Mouse (Mus musculus) mammary gland, adult 2 months (tissue): Measurements from ENCODE around the gene AU021092. TPM values are rescaled to one million over a fixed set of nuclear protein-coding genes. Genes with fewer than 3 reads are reported as not detected.

ENCODE experiments used
- polyA plus RNA-seq: library from polyadenylated mRNA; depleted of rRNA; stranded (reverse); fragments of >200 nt; gene quantifications from 2 replicates; pipeline ENCODE4 v1.2.3, GENCODE M21; 2012; ENCODE audit warnings: low replicate concordance; rRNA removed

The AU021092 gene
- 3.4 and 3.8 TPM in 2 replicates for polyA plus RNA-seq

GRCm38 (mm10) chr16:5222140-5222539 lies at the start of gene AU021092:
TSS of gene AU021092 (minus strand) at chr16:5222299.

DNA sequence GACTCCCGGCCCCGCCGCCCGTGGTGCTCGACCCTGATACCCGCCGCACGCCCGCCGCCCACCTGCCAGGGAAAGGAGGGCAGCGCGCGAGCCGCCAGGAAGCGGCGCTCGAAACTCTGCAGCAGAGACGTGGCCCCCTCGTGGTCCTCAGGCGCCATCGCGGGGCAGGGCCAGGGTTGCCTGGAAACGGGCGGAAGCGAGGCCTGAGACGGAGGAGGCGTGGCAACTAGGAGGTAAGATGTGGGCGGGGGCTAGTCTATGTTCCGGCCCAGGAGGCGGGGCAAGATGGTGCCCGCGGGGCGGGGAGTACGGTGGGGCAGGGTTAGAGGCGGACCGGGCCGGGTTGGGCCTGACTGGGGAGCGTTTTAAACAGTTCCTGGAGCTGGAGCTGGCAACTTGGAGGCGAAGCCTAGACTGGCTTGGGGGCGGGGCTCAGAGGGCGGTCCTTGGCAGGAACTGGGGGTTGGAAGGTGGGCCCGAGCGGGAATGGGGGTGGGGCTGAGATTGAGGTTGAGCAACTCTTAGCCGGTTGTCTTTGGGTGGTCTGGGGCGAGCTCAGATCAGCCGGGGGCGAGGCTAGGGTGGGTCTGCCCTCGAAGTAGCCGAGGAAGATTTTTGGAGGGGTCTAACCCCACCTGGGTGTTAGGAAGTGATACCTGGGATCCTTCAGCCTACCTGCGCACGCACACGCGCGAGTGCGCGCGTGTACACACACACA lies 33.8 kb upstream of the AU021092 start, which contains the start of gene Eef2kmt:
Gene Eef2kmt (minus strand): TSS at position 205 of the 718 bp plus-strand sequence.

GRCm38 (mm10) chr16:5233418-5234313 lies 11.6 kb upstream of the AU021092 start, which contains the start of gene Alg1:
TSS of gene Alg1 (plus strand) at chr16:5233621.

DNA sequence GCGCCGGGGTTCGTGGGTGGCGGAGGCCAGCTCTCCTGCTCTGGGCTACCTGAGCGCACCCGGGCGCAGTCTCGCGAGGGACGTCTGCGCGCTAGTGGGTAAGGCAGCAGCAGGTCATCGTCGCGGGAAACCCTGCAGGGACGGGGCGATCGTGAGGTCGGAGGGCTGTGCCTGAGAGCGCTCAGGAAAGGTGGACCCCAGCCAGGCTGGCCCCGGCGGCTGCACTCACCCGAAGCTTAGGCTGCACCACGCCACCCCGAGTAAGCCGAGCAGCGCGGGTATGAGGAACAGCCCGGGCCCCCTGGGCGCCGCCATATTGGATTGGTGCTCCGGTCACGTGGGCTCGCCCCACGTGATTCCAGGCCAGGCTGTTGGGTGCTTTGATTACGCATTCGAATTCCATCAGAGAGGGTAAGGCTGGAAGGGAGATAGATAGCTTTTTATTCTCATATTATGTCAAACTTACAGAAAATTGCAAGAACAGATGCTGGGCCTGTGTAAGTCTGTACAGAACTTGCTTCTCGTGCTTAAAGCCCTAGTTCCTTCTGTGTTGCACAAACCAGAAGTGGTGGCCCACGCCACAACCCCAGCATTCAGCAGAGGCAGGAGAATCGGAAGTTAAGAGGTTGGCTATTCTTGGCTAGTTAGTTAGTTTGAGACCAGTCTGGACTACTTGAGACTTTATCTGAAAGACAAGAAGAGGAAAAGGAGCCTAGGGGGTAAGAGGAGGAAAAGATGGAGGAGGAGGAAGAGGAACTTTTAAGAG lies 18.2 kb downstream of the AU021092 start, which contains the start of gene Nagpa:
Gene Nagpa (minus strand): TSS at position 345 of the 766 bp plus-strand sequence.

Other genes starting within 250 kb of the AU021092 start
- not detected in 2 replicates for gene Sept12, start 224.4 kb downstream of the AU021092 start, polyA plus RNA-seq
- 19.8 and 26.5 TPM in 2 replicates for gene Smim22, start 215.0 kb downstream of the AU021092 start, polyA plus RNA-seq
- gene Rogdi, start 208.7 kb downstream of the AU021092 start, polyA plus RNA-seq: 134 and 212 TPM in 2 replicates
- gene Glyr1, start 172.4 kb downstream of the AU021092 start, polyA plus RNA-seq: 51.4 and 80.5 TPM in 2 replicates
- 32.7 and 45.9 TPM in 2 replicates for gene Ubn1, start 172.2 kb downstream of the AU021092 start, polyA plus RNA-seq
- 2.0 and 3.6 TPM in 2 replicates for gene Ppl, start 89.9 kb downstream of the AU021092 start, polyA plus RNA-seq
- 0.26 and 8.9 TPM in 2 replicates for gene Sec14l5, start 75.2 kb downstream of the AU021092 start, polyA plus RNA-seq
- 47.9 and 52.6 TPM in 2 replicates for gene Nagpa, start 18.3 kb downstream of the AU021092 start, polyA plus RNA-seq
- 63.7 and 65.6 TPM in 2 replicates for gene Alg1, start 11.3 kb upstream of the AU021092 start, polyA plus RNA-seq
- 58.8 and 76.6 TPM in 2 replicates for gene Eef2kmt, start 33.7 kb upstream of the AU021092 start, polyA plus RNA-seq